8 mouse cellular contexts compared by ENCODE assay signal in the genomic region with DNA sequence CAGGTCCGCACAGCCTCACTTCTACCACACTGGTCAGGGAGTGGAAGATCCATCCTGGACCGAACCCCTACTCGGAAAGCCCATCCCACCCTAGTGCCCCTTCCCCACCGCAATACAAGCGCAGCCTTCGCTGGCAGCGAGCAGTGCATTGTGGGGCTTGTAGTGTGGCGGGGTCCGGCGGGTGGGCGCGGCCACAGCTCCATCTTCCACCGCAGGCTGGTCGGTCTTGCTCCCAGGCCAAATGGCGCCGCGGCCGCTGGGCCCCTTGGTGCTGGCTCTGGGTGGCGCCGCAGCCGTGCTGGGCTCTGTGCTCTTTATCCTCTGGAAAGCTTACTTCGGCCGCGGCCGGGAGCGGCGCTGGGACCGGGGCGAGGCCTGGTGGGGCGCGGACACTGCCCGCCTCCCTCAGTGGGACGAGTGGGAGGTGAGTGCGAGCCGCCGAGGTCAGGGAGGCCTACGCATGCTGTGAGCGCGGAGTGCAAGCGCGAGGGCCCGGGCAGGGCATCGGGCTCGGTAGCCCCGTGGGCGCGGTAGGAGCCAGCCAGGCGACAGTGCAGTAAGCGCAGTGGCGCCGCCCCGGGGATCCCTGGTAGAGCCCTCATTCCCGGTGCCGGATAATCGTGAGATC. TPM values are rescaled to one million over a fixed set of nuclear protein-coding genes. Genes with fewer than 3 reads are reported as not detected.
DNase-seq lines count a peak whose midpoint lies in the region; ATAC-seq and TF ChIP-seq lines count a peak whose summit lies in the region.

A gene (plus strand): TSS at position 162 of the 628 bp plus-strand sequence.

- H3K4me2 ChIP-seq in hindbrain, embryonic 15.5 days, result peak within 1 kb of the TSS; percentile 94

- no peaks in the 10 kb centered on the region for H3K9me3 ChIP-seq in hindbrain, embryonic 15.5 days
- no peaks in the 10 kb centered on the region for H3K9me3 ChIP-seq in megakaryocyte, embryonic 14.5 days

- peak; percentile 92 for ATAC-seq in hindbrain, embryonic 15.5 days (ENCODE audit: low FRiP score, low read depth)

- H3K36me3 ChIP-seq in hindbrain, embryonic 15.5 days, result peaks cover 18% of the 10 kb centered on the region
- H3K36me3 ChIP-seq in megakaryocyte, embryonic 14.5 days (replicated peaks; ENCODE audit: low read length), result peaks cover 39% of the 10 kb centered on the region

- H3K27me3 ChIP-seq in hindbrain, embryonic 15.5 days, result 0 out of 2 replicates have a peak, but pooled peaks cover 7% of the 10 kb centered on the region
- H3K27me3 ChIP-seq in megakaryocyte, embryonic 14.5 days (replicated peaks), result no peaks in the 10 kb centered on the region

- intact Hi-C loops in gastrocnemius, adult 2 months (cut with DNase I), result no loop called here
- intact Hi-C loops in left cerebral cortex, postnatal 10 days (cut with DNase I), result no loop called here

- peak within 1 kb of the TSS; percentile 91 for H3K4me3 ChIP-seq in gastrocnemius, adult 2 months
- peak within 1 kb of the TSS; percentile 71 for H3K4me3 ChIP-seq in hindbrain, embryonic 15.5 days
- peak within 1 kb of the TSS; percentile 97 for H3K4me3 ChIP-seq in megakaryocyte, embryonic 14.5 days (replicated peaks)

- peak; percentile 30 for DNase-seq in T-cell, adult 2 months (ENCODE audit: low spot score)
- peak; percentile 83 to 86 for DNase-seq in cerebellum, postnatal 25 days
- DNase-seq in gastrocnemius, adult 2 months, result peak; percentile 85
- DNase-seq in left cerebral cortex, postnatal 10 days (ENCODE audit: extremely low spot score in 1 of 2, low spot score in 2 of 2), result peak; percentile 69 to 87
- DNase-seq in right cerebral cortex, postnatal 10 days (ENCODE audit: low spot score in 2 of 2), result peak; percentile 87 to 88
- DNase-seq in urinary bladder, postnatal 36 days (ENCODE audit: low spot score in 2 of 2), result peak; percentile 65 to 78

- H3K9ac ChIP-seq in hindbrain, embryonic 15.5 days, result peak within 1 kb of the TSS; percentile 89

- H3K27ac ChIP-seq in gastrocnemius, adult 2 months, result peak within 1 kb of the TSS; percentile 90
- peak within 1 kb of the TSS; percentile 80 for H3K27ac ChIP-seq in hindbrain, embryonic 15.5 days (replicated peaks)

- WGBS in hindbrain, embryonic 15.5 days, result under 1% methylated on average over 54 of the region's 55 CpGs

- peak; percentile 36; the same call in 1 of the 2 replicates for TF ChIP-seq CTCF in gastrocnemius, adult 2 months (IDR thresholded peaks at IDR 0.05)

- H3K4me1 ChIP-seq in hindbrain, embryonic 15.5 days (replicated peaks), result peaks cover 28% of the 10 kb centered on the region
- peaks cover 60% of the 10 kb centered on the region for H3K4me1 ChIP-seq in megakaryocyte, embryonic 14.5 days

RNA-seq across cellular contexts. Expression of the gene that starts here (rescaled TPM):
- total RNA-seq in gastrocnemius, adult 2 months (2021), result 1 to 10 TPM; 2.0 to 3.2 TPM
- polyA plus RNA-seq in hindbrain, embryonic 15.5 days (2015; fragmentation: Nextera tagmentation; extraction: Ambion mirVana), result 105 and 111 TPM in 2 replicates
- total RNA-seq in left cerebral cortex, postnatal 10 days (2021), result 10 to 100 TPM; 37.0 to 39.9 TPM
- 11.5 TPM in 1 of 2 replicates, not detected in the other for polyA plus RNA-seq in megakaryocyte, embryonic 14.5 days (2012; ENCODE audit: insufficient read depth, low replicate concordance)

Comparison
In these comparisons a context has a peak if more than half of its experiments do, and no peak if none do; other contexts are left out.
1. Peak in every context shown above with its lines: DNase-seq, ATAC-seq, H3K4me3 ChIP-seq and H3K27ac ChIP-seq.
2. RNA of the gene that starts here (total RNA-seq): 37.0 to 39.9 TPM in left cerebral cortex, postnatal 10 days; 2.0 to 3.2 TPM in gastrocnemius, adult 2 months; every median in the first group is over 4 times any median in the second.
3. DNase-seq: peak in every context shown above with its lines; median percentile 88 in right cerebral cortex, postnatal 10 days; 85 in gastrocnemius, adult 2 months; 84 in cerebellum, postnatal 25 days; 78 in left cerebral cortex, postnatal 10 days; 72 in urinary bladder, postnatal 36 days; 30 in T-cell, adult 2 months.